ENCODE assay signal across 10 mouse cellular contexts in genomic region chr6:115792691-115793215, GRCm38 (mm10). TPM values are rescaled to one million over a fixed set of nuclear protein-coding genes. Genes with fewer than 3 reads are reported as not detected.
DNase-seq lines count a peak whose midpoint lies in the region; ATAC-seq and TF ChIP-seq lines count a peak whose summit lies in the region.
"Had no signal": no experiment of that assay in that cellular context is flagged by ENCODE, and none has a peak within 500 bp of the region (broad histone marks: within the 10 kb centered on the region; RNA-seq: fewer than 3 reads in every experiment).

No protein-coding gene starts in this region.

- WGBS in heart, embryonic 13.5 days, result 86% methylated on average over 21 of the region's 21 CpGs
- 27% methylated on average over 21 of the region's 21 CpGs for WGBS in small intestine, adult 2 months

- peaks cover 100% of the 10 kb centered on the region for H3K36me3 ChIP-seq in heart, embryonic 13.5 days
- H3K36me3 ChIP-seq in small intestine, adult 2 months (ENCODE audit: control insufficient read depth, insufficient read depth, low read length), result 0 out of 2 replicates have a peak, but pooled peaks cover under 1% of the 10 kb centered on the region

- no peak overlapping the region for H3K27ac ChIP-seq in heart, embryonic 13.5 days (replicated peaks)
- H3K27ac ChIP-seq in small intestine, adult 2 months (ENCODE audit: insufficient read depth, low read depth, low read length), result peak overlapping the region; percentile 26; the same call in 1 of the 2 replicates

- TF ChIP-seq POLR2A in small intestine, adult 2 months (IDR thresholded peaks at IDR 0.05; ENCODE audit: low read depth, low read length), result no peak

- no peaks in the 10 kb centered on the region for H3K9me3 ChIP-seq in heart, embryonic 13.5 days

- no peak overlapping the region for H3K4me2 ChIP-seq in heart, embryonic 13.5 days

- H3K9ac ChIP-seq in heart, embryonic 13.5 days, result 0 out of 2 replicates have a peak overlapping the region, but pooled peaks have one; percentile 28

- TF ChIP-seq CTCF in small intestine, adult 2 months (IDR thresholded peaks at IDR 0.05; ENCODE audit: extremely low read depth, insufficient read length, insufficient replicate concordance, low read depth, low read length), result no peak

- H3K4me1 ChIP-seq in heart, embryonic 13.5 days, result peaks cover 18% of the 10 kb centered on the region
- H3K4me1 ChIP-seq in small intestine, adult 2 months (ENCODE audit: control insufficient read depth, insufficient read depth, insufficient read length, low read length), result peaks cover 7% of the 10 kb centered on the region; the same call in 1 of the 2 replicates

- no peak for ATAC-seq in heart, embryonic 13.5 days (ENCODE audit: extremely low read depth, insufficient number of reproducible peaks, low FRiP score, low TSS enrichment)
- ATAC-seq in granulocyte monocyte progenitor cell, adult 5-6 weeks (replicated peaks; ENCODE audit: poor library complexity, severe bottlenecking), result peak; percentile 38

- no peak overlapping the region for H3K4me3 ChIP-seq in heart, embryonic 13.5 days
- H3K4me3 ChIP-seq in small intestine, adult 2 months (ENCODE audit: low read depth, low read length), result peak overlapping the region; percentile 64
- H3K4me3 ChIP-seq: myocyte had no signal

- no peaks in the 10 kb centered on the region for H3K27me3 ChIP-seq in heart, embryonic 13.5 days (replicated peaks)
- H3K27me3 ChIP-seq in small intestine, adult 2 months (ENCODE audit: control insufficient read depth, insufficient read depth, low read length), result no peaks in the 10 kb centered on the region

- DNase-seq in heart, adult 9 months (ENCODE audit: low spot score in 2 of 2), result no peak
- DNase-seq in thymus, adult 18-20 months, result peak; percentile 21 to 41
- no peak for DNase-seq in thymus, postnatal 4 days
- no peak for DNase-seq in layer of hippocampus, adult 9-10 months (ENCODE audit: low spot score)
- no peak for DNase-seq in urinary bladder, postnatal 25 days (ENCODE audit: low spot score)
- DNase-seq: layer of hippocampus, adult 9-11 months had no signal

RNA-seq across cellular contexts. Expression of gene Rpl32, which starts 15.8 kb away (rescaled TPM):
- 1,371 and 1,440 TPM in 2 replicates for polyA plus RNA-seq in heart, embryonic 13.5 days (2015; fragmentation: Nextera tagmentation; extraction: Ambion mirVana)
- 4,964 and 5,314 TPM in 2 replicates for total RNA-seq in granulocyte monocyte progenitor cell, adult 5-6 weeks (2014; fragmentation: Nextera tagmentation)
- total RNA-seq in granulocyte monocyte progenitor cell, adult 5-6 weeks (2017), result 4,316 and 4,490 TPM in 2 replicates
- polyA plus RNA-seq in small intestine, adult 2 months (2012; rRNA removed), result 364 and 436 TPM in 2 replicates

RNA-seq across cellular contexts. Expression of gene Cand2, which starts 18.4 kb away (rescaled TPM):
- polyA plus RNA-seq in heart, embryonic 13.5 days (2015; fragmentation: Nextera tagmentation; extraction: Ambion mirVana), result 51.2 and 52.5 TPM in 2 replicates
- 2.2 and 2.9 TPM in 2 replicates for total RNA-seq in granulocyte monocyte progenitor cell, adult 5-6 weeks (2014; fragmentation: Nextera tagmentation)
- 0.95 and 1.2 TPM in 2 replicates for total RNA-seq in granulocyte monocyte progenitor cell, adult 5-6 weeks (2017)
- polyA plus RNA-seq in small intestine, adult 2 months (2012; rRNA removed), result 2.1 and 3.4 TPM in 2 replicates

RNA-seq across cellular contexts. Expression of gene Tmem40, which starts 30.5 kb away (rescaled TPM):
- 1.5 and 2.2 TPM in 2 replicates for polyA plus RNA-seq in heart, embryonic 13.5 days (2015; fragmentation: Nextera tagmentation; extraction: Ambion mirVana)
- 11.4 and 12.3 TPM in 2 replicates for total RNA-seq in granulocyte monocyte progenitor cell, adult 5-6 weeks (2014; fragmentation: Nextera tagmentation)
- total RNA-seq in granulocyte monocyte progenitor cell, adult 5-6 weeks (2017), result 17.4 and 25.3 TPM in 2 replicates
- 0.17 TPM in 1 of 2 replicates, not detected in the other for polyA plus RNA-seq in small intestine, adult 2 months (2012; rRNA removed)

RNA-seq across cellular contexts. Expression of gene Efcab12, which starts 45.5 kb away (rescaled TPM):
- 0.46 and 0.53 TPM in 2 replicates for polyA plus RNA-seq in heart, embryonic 13.5 days (2015; fragmentation: Nextera tagmentation; extraction: Ambion mirVana)
- not detected in 2 replicates for total RNA-seq in granulocyte monocyte progenitor cell, adult 5-6 weeks (2014; fragmentation: Nextera tagmentation)
- total RNA-seq in granulocyte monocyte progenitor cell, adult 5-6 weeks (2017), result 0.21 and 0.26 TPM in 2 replicates
- polyA plus RNA-seq in small intestine, adult 2 months (2012; rRNA removed), result 0.04 TPM in 2 replicates
- polyA plus RNA-seq: myocyte had no signal

Comparison
In these comparisons a context has a peak if more than half of its experiments do, and no peak if none do; other contexts are left out.
1. DNase-seq: peak in thymus, adult 18-20 months (2 of 2); none in heart, adult 9 months (0 of 2), thymus, postnatal 4 days (single experiment), layer of hippocampus, adult 9-10 months (single experiment) and urinary bladder, postnatal 25 days (single experiment).
2. RNA of gene Cand2, which starts 18.4 kb away (polyA plus RNA-seq): 51.2 to 52.5 TPM in heart, embryonic 13.5 days; 2.1 to 3.4 TPM in small intestine, adult 2 months; every median in the first group is over 10 times any median in the second.